Mouse (Mus musculus): Measurements from ENCODE around the gene Vti1a.

GRCm38 (mm10) chr19:55269051-55269450 lies 47.0 kb upstream of the Vti1a start:
- no peak for TF ChIP-seq GATA1 (IDR thresholded peaks at IDR 0.05; ENCODE audit: borderline replicate concordance, low read length)
- no peak for TF ChIP-seq FLI1 (IDR thresholded peaks at IDR 0.05; ENCODE audit: low read length)
